Mouse (Mus musculus) heart, postnatal 14 days (tissue): ENCODE measurements at regions not wholly inside any gene's neighbourhood (a gene's known extent, or its start where the extent isn't known, plus 50 kb on each side); places are given as distances from the start of the nearest gene placed in this dataset.

Experiments used
- DNase-seq, 2 experiments: peaks; one replicate each; pipeline ENCODE4 v3.0.0; 2021 to 2022
- intact Hi-C: fragments of 180-260 bp; cut with DNase I; formaldehyde crosslinking; loops from one replicate; pipeline ENCODE4 v1.15.1; 2025

- DNase-seq, result no peak
- intact Hi-C loops, result no loop called here
Observed at GRCm38 (mm10) chr9:92097806-92098205, 94.9 kb upstream of the Plscr5 start.

DNA sequence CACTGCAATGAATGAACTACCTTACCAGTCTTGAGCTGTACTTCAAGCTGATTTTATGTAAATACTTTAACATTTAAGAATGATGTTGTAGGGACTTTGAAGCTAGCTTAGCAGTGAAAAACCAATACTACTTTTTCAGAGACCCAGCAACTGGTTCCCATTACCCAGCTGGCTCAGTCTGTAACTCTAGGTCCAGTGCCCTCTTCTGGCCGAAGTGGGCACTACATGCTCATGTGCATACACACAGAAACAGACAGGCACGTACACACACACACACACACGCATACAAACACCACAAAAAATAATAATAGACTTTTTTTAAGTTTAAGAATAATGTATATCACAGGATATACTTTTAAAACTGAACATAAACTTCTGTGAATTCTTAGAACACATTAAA, 63.2 kb upstream of the Plscr5 start:
- intact Hi-C loops, result no loop called here
- DNase-seq, result peak in 1 of 2 experiments; percentile 1

GRCm38 (mm10) chr9:92130445-92130844, 62.3 kb upstream of the Plscr5 start:
- intact Hi-C loops, result no loop called here
- no peak for DNase-seq

DNA sequence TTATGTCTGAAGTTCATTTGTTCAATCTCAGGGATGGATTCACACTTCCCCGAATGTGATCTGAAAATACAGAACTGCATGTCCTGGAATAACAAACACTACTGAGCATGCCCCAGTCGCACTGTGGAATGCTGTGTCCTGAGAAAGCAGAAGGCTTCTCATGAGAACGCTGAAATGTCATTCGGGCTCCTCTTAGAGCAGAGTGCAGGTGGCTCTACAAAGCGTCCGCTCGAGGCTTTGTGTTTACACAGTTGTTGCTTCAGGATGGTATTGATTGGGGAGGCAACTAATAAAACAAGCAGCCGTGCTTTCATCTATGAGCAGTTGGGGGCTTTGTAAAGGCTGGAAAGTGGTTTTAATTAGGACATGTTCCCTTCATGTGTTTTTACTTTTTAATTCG, 60.3 kb upstream of the Plscr5 start:
- DNase-seq, result no peak
- intact Hi-C loops, result no loop called here

DNA sequence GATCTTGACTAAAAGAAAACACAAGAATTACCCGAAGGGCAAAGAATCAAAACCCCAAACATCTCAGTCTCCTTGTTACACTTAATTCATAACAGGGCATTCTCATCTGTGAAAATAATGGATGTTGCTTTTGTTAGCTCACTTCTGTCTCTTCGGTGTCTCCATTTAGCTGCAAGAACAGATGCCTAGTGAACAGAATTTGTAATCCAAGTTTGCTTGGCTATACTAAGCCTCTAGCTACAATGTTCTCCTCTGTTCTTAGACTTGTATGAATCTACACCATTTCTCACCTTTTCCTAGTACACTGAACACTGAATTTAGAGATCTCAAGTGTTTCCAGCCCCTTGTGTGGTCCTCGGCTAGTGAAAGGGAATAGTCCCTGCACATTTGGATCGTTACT, 50.8 kb upstream of the Plscr5 start:
- intact Hi-C loops, result no loop called here
- DNase-seq, result no peak
